Mouse (Mus musculus): ENCODE measurements around the gene Sh3pxd2b.

Sh3pxd2b gene

DNA sequence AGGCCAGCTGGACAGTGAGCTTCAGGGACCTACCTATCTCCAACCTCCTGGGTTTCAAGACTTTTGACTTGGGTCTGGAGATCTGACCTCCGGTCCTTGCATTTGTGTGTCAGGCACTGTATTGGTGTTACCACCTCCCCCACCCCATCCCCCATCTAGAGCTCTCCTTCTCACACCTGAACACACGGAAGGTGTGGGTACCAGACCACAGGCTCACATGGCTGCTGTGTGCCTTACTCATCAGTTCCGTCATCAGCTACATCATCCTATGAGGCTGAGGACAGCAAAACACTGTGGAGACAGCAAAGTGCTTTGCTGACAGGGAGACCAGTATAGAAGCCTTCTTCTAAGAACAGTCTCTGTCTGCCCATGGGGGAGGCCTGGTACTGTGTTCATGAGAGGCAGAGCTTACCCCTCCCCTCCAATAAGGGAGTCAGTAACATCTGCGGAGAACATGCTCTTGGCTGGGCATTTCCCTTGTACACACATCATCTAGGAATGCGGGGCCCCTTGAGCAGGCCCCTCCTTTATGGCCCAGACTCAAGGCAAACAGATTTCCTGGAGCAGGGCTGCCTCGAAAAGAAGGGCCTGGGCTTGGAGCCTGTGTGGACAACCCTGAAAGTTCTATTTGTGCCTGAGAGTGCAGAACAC lies 87.9 kb downstream of the Sh3pxd2b start:
- no peak for DNase-seq

DNA sequence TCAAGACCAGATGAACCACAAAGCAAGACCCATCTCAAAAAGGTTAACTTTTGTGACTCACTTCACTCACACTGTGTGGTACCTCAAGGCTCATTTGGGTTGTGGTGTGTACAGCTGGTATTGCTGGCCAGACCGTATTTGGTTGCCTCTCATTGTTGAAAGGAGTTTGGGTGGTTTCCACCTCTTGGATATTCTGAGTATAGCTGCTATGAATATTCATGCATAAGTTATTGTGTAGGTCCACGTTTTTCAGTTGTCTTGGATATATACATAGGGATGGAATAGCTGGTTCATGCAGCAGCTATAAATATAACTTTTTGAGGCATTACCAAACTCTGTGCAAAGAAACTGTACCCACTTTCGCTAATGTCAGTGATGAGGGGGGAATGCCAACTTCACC lies 95.0 kb downstream of the Sh3pxd2b start:
- no peak for DNase-seq

DNA sequence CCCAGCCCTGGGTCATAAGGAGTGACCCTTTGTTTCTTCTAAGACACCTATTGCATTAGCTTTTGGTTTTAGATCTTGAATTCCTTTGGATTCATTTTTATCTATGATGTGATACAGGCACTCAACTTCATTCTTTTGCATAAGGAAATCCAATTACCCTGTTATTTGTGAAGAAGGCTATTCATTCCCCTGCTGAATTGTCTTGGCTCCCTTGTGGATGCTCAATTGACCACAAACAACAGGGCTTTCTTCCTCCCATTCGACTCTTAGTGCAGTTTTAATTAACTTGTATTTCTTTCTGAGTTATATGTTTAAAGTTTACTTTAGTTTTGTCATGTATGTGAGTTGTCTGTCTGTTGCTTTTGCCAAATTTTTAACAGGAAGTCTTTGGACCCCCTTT lies 96.6 kb downstream of the Sh3pxd2b start:
- DNase-seq: no peak

DNA sequence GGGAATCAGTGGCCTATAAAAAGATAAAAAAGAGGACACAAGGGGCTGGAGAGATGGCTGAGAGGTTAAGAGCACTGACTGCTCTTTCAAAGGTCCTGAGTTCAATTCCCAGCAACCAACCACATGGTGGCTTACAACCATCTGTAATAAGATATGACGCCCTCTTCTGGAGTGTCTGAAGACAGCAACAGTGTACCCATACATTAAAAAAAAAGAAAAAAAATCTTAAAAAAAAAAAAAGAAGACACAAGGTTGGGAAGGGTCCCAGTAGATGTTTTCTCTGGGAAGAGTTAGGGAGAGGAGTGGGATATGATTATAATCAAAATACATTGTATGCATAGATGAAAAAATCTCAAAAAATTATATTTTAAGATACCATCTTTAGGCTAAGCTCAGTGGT lies 97.5 kb downstream of the Sh3pxd2b start:
- no peak for DNase-seq

DNA sequence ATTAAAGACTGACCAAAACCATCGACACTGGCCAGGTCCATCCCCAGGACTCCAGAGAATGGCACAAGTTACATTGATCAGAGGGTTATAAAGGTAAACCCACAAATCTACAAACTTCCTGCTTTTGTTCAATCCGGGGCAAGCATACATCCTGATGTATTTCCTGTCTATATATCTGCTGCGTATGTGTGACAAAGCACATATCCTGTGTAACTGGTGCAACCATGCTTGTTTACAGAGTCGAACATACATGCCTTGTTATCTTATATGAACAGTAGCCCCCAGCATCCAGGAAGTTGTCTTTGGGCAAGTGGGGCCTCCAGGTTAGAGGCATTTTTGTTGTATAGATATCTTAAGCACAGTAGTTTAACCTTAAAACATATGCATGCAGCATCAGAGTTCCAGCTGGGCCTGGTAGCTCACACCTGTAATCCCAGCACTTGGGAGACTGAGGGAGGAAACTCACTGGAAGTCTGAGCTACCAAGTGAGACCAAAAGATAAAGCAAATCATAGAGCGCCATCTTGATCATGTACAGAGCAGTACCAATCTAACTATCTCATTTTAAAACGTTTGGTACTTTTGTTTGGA lies 98.1 kb downstream of the Sh3pxd2b start:
- no peak for DNase-seq

DNA sequence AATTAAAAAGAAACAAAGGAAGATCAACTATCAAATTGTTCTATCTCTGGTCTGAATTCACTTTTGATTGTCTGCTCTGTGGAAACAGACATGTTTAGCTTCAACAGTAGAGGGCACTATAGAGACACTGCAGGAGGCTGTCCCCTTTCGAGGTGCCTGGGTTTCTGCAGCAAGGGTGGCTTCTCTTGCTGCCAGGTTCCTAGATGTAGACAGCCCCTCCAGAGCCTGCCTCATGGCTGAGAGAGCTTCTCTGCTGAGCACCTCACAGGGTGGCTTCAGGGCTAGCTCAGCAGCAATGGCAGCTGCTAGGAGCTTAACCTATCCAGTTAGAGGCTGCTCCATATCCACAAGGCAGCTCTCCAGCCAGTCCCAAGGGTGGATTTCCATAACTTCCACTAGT lies 102.6 kb downstream of the Sh3pxd2b start:
- peak; percentile 40 for DNase-seq

DNA sequence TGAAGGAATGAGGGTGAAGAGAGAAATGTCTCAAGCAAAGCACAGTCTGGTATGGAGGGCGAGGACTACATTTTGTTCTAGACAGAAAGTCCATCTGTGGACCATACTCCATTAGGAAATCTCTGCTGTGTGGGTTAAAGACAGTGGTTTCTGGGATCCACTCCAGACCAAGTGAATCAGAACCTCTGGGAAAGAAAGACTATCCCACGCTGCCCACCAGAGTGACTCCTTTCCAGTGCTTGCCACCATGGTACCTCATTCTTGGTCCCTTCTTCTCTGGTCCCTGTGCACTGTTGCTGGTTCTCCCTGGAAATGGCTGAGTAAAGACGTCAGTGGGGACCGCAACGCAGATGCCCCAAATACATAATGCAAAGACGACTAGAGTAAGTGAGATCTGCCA lies 103.7 kb downstream of the Sh3pxd2b start:
- DNase-seq: no peak

DNA sequence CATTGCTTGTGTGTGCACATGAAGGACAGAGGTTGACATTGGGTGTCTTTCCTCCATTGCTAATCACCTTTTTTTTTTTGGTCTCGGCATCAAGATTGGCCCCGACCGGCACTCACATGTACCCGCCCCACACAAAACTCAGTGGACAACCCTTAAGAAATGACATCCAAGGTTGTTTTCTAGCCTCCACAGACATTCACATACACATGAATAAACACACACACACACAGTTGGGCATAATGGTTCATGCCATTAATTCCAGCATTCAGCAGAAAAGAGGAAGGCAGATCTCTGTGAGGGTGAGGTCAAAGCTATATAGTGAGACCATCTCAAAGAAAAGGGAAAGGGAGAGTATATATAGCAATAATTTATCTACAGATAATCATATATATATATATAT lies 105.1 kb downstream of the Sh3pxd2b start:
- no peak for DNase-seq

DNA sequence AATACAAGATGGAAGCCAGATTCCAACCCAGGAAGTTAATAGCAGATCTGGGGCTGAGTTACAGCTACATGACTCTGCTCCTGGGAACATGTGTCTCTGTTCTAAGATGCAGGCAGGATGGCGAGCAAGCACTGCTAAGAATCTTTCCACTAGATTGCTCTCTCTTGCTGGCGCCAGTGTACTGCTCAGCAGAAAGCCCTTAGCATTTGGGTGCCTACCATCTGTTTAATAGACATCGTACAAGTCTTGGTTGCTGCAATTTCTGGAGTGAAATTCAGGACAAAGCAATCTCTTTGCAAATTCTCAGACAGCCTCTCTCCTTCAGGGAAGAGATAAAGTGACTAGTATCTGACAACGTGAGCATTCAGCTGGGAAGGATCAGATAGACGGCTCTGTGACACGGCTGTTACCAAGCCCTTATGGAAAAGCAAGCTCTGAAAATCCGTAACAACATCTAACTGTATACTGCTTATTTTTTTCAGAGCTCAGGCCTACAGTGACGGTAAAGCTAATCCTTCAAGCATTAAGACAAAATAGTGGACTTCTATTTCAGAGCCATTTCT lies 105.8 kb downstream of the Sh3pxd2b start:
- peak; percentile 60 for DNase-seq

DNA sequence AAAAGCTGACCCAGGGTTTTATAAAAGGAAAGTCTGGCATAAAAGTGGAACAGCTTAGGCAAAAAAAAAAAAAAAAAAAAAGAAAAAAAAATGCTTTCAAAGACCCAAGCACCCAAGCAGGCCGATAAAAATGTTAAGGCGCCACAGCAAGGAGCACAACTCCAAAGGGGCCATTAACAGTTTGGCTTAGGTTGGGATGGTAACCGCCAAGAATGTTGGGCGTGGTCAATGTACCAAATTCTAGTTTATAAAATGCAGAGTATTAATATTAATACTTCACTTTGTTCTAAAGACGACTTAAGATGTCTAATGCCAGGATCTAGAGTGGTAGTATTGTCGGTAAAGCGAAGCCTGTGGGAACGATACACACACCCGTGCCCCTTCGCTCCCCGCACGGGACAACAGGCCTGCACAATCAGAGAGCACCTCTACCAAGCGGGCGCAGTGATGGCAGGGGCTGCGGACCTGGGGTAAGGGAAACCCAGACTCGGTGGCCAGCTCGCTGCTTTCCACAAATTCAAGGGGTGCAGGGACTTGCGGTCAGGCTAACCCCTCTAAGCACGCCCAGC lies 106.7 kb downstream of the Sh3pxd2b start:
- no peak for DNase-seq

DNA sequence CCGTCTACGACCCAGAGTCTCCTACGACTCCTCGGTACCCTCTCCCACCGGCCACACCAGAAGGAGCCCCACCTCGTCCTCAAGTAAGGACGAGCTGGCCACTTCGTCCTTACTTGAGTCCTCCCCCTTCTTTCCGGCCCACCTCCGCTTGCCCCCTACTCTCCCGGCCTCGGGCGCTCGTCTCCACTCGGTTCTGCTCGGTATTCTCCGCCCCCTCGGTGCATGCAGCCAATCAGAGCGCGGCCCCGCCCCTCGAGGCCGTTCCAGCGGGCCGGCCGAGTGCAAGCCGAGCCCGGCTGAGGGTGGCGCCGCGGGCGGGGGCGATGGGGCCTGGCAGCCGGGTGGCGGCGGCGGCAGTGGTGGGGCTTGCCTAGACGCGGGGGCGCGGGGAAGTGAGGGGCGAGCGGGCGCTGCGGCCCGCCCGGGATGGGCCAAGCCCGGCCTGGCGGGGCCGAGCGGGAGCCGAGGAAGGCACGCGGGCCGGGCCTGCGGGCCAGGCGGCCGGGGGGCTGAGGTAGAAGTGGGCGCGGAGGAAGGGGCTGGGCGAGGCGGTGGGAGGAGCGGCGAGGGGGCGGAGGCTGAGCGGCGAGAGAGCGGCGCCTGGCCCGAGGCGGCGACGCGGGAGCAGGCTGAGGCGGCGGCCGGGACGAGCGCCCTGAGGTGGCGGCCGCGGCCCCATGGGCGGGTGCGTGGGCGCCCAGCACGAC lies 107.3 kb downstream of the Sh3pxd2b start, which contains the start of gene Ubtd2:
Gene Ubtd2 (plus strand): TSS at position 571 of the 707 bp plus-strand sequence.
- peak; percentile 96 for DNase-seq

DNA sequence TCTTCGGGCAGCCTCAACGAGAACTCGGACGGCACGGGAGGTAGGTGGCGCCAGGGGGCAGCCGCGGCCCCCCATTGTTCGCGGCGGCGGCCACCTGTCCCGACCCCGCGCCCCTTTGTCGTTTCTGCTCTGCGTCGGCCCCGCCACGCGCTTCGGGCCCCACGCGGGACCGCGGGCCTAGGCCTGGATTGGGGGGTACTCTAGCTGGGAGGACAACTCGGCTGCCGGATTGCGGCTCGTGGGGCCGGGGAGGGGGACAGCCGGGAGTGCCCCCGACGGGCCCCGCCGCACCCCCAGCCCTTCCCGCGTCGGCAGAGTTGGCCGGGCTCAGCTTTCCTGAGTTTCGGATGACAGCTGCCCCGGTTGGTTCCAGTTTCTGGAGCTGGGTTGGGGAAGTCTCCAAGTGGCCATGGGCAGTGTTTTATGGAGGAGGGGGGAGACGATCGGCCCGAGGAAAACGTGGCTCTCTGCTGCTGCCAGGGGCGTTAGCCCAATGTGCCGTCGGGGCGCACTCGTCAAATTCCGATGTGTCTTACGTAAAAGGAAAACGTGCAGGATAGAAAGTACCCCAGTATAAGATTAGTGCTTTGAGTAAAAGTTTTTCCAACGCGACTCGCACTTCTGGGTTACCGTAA lies 108.0 kb downstream of the Sh3pxd2b start:
- no peak for DNase-seq

DNA sequence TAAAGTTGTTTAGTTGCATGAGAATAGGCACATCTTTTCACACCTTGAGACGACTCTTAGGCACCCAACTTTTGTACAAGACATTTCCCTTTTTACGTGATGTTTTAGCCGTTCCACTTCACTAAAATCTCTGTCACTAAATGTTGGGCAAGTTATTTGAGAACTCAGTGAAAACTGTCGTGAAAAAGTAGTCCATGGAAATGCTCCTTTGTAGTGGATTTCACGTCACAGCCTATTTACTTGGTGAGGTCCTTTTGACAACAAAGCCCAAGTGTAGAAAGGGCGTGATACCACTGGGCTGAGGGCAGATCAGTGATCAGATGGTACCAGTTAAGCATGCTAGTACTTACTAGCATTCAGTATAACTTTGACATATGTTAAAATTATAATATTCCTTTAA lies 108.7 kb downstream of the Sh3pxd2b start:
- DNase-seq: no peak

DNA sequence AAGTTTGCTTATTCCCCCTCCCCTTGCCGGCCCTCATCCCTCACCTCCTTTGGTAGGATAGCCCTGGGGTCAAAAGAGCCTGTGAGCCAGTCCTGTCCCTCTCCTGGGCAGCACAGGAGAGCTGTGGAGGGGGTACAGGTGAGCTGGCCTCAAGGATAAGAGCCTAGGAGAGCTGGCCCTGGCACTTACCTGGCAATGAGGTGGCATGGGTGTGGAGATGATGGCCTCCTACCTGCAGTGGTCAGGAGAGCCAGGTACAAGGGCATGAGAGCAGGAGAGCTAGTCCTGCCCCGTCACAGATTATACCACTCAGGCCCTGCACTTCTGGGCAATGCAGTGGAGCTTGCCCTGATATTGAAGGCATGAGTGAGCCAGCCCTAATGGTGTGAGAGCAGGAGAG lies 116.7 kb downstream of the Sh3pxd2b start:
- no peak for DNase-seq

DNA sequence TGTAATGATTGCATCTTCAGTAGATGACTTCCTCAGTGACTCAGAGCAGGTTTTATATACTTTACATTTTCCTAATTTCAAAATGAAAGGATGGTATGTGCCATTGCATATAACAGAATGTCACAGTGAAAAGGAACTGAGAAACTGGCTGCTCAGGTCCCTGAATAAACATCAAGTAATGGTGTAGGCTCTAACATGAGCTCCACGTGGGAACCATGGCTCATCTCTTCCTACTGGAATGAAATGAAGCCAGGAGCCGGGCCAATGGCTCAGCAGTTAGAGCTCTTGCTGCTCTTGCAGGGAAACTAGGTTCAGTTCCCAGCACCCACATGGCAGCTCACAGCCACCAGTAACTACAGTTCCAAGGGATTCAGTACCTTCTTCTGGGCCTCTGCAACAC lies 124.3 kb downstream of the Sh3pxd2b start:
- no peak for DNase-seq

DNA sequence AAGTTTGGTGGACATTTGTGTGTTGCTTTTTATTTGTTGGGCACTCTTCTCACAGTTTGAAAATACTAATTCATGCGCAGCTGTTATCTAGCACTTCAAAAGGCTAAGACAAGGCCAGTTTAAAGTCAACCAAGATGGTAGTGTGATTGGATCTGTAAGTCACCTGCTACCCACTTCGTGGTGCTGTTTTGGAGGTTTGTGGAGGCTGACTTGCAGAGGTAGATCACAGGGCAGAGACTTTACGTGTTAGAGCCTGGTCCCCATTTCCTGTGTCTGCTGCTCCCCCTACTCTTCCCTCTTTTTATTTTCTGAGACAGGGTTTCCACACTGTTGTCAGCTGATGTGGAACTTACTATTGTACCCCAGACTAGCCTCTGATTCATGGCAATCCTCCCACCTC lies 127.1 kb downstream of the Sh3pxd2b start:
- DNase-seq: no peak

DNA sequence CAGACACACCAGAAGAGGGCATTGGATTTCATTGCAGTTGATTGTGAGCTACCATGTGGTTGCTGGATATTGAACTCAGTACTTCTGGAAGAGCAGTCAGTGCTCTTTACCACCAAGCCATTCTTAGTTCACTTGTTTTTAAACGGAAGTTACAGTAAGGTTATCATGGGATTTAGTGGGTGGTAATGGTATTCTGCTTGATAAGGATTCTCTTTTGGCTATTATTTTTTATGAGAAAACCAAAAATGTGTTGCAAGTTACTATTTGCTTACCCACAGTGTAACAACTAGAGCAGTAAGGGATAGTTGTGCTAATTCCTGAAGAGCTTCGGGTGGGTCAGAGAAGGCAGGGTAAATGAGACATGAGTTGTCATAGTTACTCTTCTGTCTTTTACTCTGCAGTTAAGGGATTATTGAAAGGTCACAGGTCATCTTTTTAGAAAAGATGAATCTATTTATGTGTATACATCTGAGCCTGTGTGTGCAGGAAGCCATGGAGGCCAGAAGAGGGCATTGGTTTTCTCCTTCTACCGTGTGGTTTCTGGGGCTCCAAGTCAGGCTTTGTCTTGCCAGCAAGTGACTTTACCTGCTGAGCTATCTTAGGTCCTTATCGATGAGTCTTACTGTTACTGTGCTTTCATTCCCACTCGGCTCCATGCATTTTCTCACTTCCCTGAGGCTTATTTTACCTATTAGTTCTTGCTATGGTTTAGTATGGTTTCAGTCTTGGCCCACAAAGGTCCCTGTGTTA lies 128.0 kb downstream of the Sh3pxd2b start:
- DNase-seq: no peak

Data from layer of hippocampus, adult 9-11 months (tissue).